Mouse (Mus musculus) intestine, embryonic 15.5 days (tissue): ENCODE results near the gene Snx13. TPM values are rescaled to one million over a fixed set of nuclear protein-coding genes. Genes with fewer than 3 reads are reported as not detected.

Source experiments
- ATAC-seq: fragments of 200-750 bp; cut with Nextera tagmentation; 2 replicates; pipeline ENCODE4 v1.8.0; 2017; ENCODE audit warnings: moderate TSS enrichment, moderate library complexity
- H3K27ac ChIP-seq: fragments of 300-500 bp; sonication (generic); 2 replicates; pipeline ENCODE4 v1.5.1; 2015; ENCODE audit warnings: mild to moderate bottlenecking, inconsistent platforms
- H3K27me3 ChIP-seq: fragments of 300-500 bp; sonication (generic); replicated peaks from 2 replicates; pipeline ENCODE4 v1.6.1; 2015; ENCODE audit warnings: inconsistent platforms
- H3K36me3 ChIP-seq: fragments of 300-500 bp; sonication (generic); 2 replicates; pipeline ENCODE4 v1.6.1; 2015; ENCODE audit warnings: inconsistent platforms
- H3K4me1 ChIP-seq: fragments of 300-500 bp; sonication (generic); replicated peaks from 2 replicates; pipeline ENCODE4 v1.6.1; 2015; ENCODE audit warnings: inconsistent platforms
- H3K4me2 ChIP-seq: fragments of 300-500 bp; sonication (generic); replicated peaks from 2 replicates; pipeline ENCODE4 v1.6.1; 2015; ENCODE audit warnings: mild to moderate bottlenecking, inconsistent platforms
- H3K4me3 ChIP-seq: fragments of 300-500 bp; sonication (generic); replicated peaks from 2 replicates; pipeline ENCODE4 v1.5.1; 2015; ENCODE audit warnings: inconsistent platforms
- H3K9ac ChIP-seq: fragments of 300-500 bp; sonication (generic); 2 replicates; pipeline ENCODE4 v1.6.1; 2015; ENCODE audit warnings: inconsistent platforms
- H3K9me3 ChIP-seq: fragments of 300-500 bp; sonication (generic); 2 replicates; pipeline ENCODE4 v1.6.1; 2016; ENCODE audit warnings: inconsistent platforms
- WGBS: fragments of 180-500 bp; shearing (Covaris S2); methylation state at CpG from one replicate; pipeline ENCODE4 v1.1.7; 2015; 5-methylcytosine and 5-hydroxymethylcytosine counted together
- microRNA counts: library from miRNA; unstranded; fragments of <30 nt; microRNA quantifications from one replicate; lab custom pipeline; 2016
- polyA plus RNA-seq: library from polyadenylated mRNA; unstranded; fragments of >200 nt; fragmentation: Nextera tagmentation; extraction: Ambion mirVana; gene quantifications from 2 replicates; pipeline ENCODE4 v1.2.1, GENCODE M21; 2015

Gene Snx13
- polyA plus RNA-seq, 1 experiment from 2014 or later = 29.5 TPM

GRCm38 (mm10) chr12:35161690-35162089 is 114.7 kb downstream of the Snx13 start:
- Histone ChIP-seq H3K36me3 (no peaks in the 10 kb centered on the region), H3K4me2 (no peak overlapping the region), H3K4me3 (no peak overlapping the region), H3K9ac (no peak overlapping the region), H3K27ac (no peak overlapping the region), H3K4me1 (no peaks in the 10 kb centered on the region), H3K27me3 (no peaks in the 10 kb centered on the region), H3K9me3 (no peaks in the 10 kb centered on the region)
- ATAC-seq = no peak
- WGBS = 79% methylated on average over 4 of the region's 4 CpGs

- Histone ChIP-seq H3K4me2 (no peak overlapping the region), H3K9ac (no peak overlapping the region)
Observed at GRCm38 (mm10) chr12:35170275-35170674, 123.3 kb downstream of the Snx13 start.

DNA sequence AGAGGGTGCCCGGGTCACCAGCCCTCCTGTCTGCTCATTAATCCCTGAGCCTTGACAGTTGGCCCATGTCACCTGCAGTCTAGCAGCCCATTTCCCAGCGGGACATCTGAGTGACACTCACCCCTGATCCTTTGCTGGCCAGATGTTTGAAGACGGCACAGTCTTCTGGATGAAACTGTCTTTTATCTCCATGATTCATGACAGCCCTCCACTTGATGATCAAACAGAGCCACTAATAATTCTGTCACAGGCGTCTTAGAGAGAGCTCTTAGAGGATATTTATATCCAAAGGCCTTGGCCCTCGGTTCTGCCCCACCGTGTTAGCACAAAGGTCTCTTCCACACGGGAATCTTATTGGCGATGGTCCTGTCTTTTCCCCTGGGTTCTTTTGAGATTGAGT is 129.0 kb downstream of the Snx13 start:
- no peak overlapping the region for H3K27ac ChIP-seq
- no peak for ATAC-seq

More at GRCm38 (mm10) chr12:35170275-35170674, 123.3 kb downstream of the Snx13 start:
- Histone ChIP-seq H3K4me3 (no peak overlapping the region), H3K27ac (no peak overlapping the region), H3K9me3 (no peaks in the 10 kb centered on the region), H3K4me1 (no peaks in the 10 kb centered on the region), H3K36me3 (no peaks in the 10 kb centered on the region), H3K27me3 (no peaks in the 10 kb centered on the region)
- no peak for ATAC-seq
- 70% methylated on average over 4 of the region's 4 CpGs for WGBS

GRCm38 (mm10) chr12:35176628-35177027 is 129.6 kb downstream of the Snx13 start:
- no peak overlapping the region for H3K4me2 ChIP-seq
- no peaks in the 10 kb centered on the region for H3K27me3 ChIP-seq
- no peaks in the 10 kb centered on the region for H3K4me1 ChIP-seq
- H3K9ac ChIP-seq = no peak overlapping the region
- no peaks in the 10 kb centered on the region for H3K36me3 ChIP-seq
- ATAC-seq = no peak
- H3K27ac ChIP-seq = no peak overlapping the region
- no peaks in the 10 kb centered on the region for H3K9me3 ChIP-seq
- 37% methylated on average over 3 of the region's 3 CpGs for WGBS
- no peak overlapping the region for H3K4me3 ChIP-seq

More for the DNA sequence above, 129.0 kb downstream of the Snx13 start:
- Histone ChIP-seq H3K4me1 (no peaks in the 10 kb centered on the region), H3K9me3 (no peaks in the 10 kb centered on the region), H3K4me3 (no peak overlapping the region), H3K36me3 (no peaks in the 10 kb centered on the region), H3K4me2 (no peak overlapping the region), H3K27me3 (no peaks in the 10 kb centered on the region), H3K9ac (no peak overlapping the region)
- WGBS = 15% methylated on average over 8 of the region's 8 CpGs

DNA sequence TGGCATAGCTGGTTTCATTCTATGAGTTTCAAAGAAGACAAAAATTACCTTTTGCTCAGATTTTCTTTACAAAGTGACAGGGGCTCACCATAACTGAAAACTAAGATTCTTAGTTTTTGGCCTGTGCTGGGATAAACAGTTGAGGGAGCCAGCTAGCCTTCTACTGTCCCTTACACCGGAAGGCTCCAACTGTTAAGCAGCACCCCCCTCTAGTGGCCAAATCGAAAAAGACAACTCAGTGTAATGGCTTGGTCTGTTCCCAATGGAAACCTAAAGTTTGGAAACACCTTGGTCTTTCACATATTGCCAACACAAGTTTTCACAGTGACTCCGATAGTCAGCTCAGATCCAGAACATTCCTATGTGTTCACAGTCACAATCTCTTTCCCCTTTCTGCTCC is 135.7 kb downstream of the Snx13 start:
- H3K4me2 ChIP-seq = no peak overlapping the region
- no peak overlapping the region for H3K9ac ChIP-seq
- WGBS = 10% methylated on average over 3 of the region's 3 CpGs
- no peaks in the 10 kb centered on the region for H3K4me1 ChIP-seq
- no peaks in the 10 kb centered on the region for H3K27me3 ChIP-seq
- no peak overlapping the region for H3K27ac ChIP-seq
- no peaks in the 10 kb centered on the region for H3K9me3 ChIP-seq
- H3K4me3 ChIP-seq = no peak overlapping the region
- ATAC-seq = peak; percentile 86
- H3K36me3 ChIP-seq = no peaks in the 10 kb centered on the region

DNA sequence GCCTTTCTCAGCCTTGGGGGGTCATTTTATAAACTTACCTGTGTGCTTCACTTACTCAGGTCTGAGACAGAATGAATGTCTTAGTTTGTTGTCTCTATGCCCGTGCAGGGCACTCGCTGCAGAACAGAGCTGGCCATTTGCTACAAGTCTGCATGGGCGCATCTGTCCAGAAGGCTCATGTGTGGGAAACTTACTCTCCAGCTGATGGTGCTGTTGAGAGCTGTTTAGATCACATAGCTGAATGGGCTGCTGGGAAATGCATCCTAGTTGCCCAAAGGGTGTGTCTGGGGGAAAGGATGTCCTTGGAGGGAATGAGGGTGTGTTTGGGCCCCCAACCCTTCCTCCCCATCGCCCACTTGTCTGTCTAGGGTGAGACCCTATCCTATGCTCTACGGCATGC is 137.3 kb downstream of the Snx13 start:
- 79% methylated on average over 5 of the region's 5 CpGs for WGBS
- no peaks in the 10 kb centered on the region for H3K4me1 ChIP-seq
- no peak overlapping the region for H3K9ac ChIP-seq
- no peak for ATAC-seq
- no peak overlapping the region for H3K27ac ChIP-seq
- no peaks in the 10 kb centered on the region for H3K9me3 ChIP-seq
- no peak overlapping the region for H3K4me3 ChIP-seq
- no peaks in the 10 kb centered on the region for H3K36me3 ChIP-seq
- no peak overlapping the region for H3K4me2 ChIP-seq
- H3K27me3 ChIP-seq = no peaks in the 10 kb centered on the region

- Histone ChIP-seq H3K36me3 (no peaks in the 10 kb centered on the region), H3K9me3 (no peaks in the 10 kb centered on the region), H3K27ac (no peak overlapping the region), H3K4me3 (no peak overlapping the region), H3K4me1 (no peaks in the 10 kb centered on the region), H3K27me3 (no peaks in the 10 kb centered on the region), H3K9ac (no peak overlapping the region), H3K4me2 (peak overlapping the region; percentile 42)
- peak; percentile 41; the same call in 1 of the 2 replicates for ATAC-seq
- WGBS = 46% methylated on average over 17 of the region's 17 CpGs
Observed at GRCm38 (mm10) chr12:35191698-35192425, 144.9 kb downstream of the Snx13 start.

DNA sequence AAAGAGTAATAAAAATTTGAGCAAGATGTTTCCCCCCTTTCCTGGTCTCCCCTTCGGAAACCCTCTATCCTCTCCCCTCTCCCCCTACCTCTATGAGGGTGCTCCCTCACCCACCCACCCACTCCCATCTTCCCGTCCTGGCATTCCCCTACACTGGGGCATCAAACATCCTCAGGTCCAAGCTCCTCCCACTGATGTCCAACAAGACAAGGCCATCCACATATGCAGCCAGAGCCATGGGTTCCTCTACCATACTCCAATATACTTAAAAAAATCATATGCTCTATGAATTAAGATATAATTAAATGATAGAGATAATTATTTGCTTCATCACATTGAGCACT is 145.4 kb downstream of the Snx13 start:
- Histone ChIP-seq H3K27me3 (no peaks in the 10 kb centered on the region), H3K4me2 (peak overlapping the region; percentile 42), H3K4me1 (no peaks in the 10 kb centered on the region), H3K9ac (no peak overlapping the region), H3K27ac (no peak overlapping the region), H3K9me3 (no peaks in the 10 kb centered on the region), H3K36me3 (no peaks in the 10 kb centered on the region), H3K4me3 (no peak overlapping the region)
- WGBS = 21% methylated on average over 2 of the region's 2 CpGs
- peak; percentile 31; the same call in 1 of the 2 replicates for ATAC-seq

MicroRNA genes within 50 kb of the gene (microRNA counts, 519-probe panel; counts per million panel counts)
- microRNA mmu-miR-680 (lab: Ali Mortazavi, UCI) = 97.1 counts per million, percentile 29 among the panel's probes with 10 or more counts

Other genes starting within 250 kb of the Snx13 start
- 3.2 and 4.2 TPM in 2 replicates for gene Hdac9, start 130.1 kb upstream of the Snx13 start, polyA plus RNA-seq
- gene Prps1l1, start 62.4 kb upstream of the Snx13 start, polyA plus RNA-seq = not detected in 2 replicates